Mouse (Mus musculus) forebrain, embryonic 14.5 days (tissue): ENCODE measurements at regions not wholly inside any gene's neighbourhood (a gene's known extent, or its start where the extent isn't known, plus 50 kb on each side); places are given as distances from the start of the nearest gene placed in this dataset.

Experiments used
- ATAC-seq: fragments of 200-750 bp; cut with Nextera tagmentation; 2 replicates; pipeline ENCODE4 v1.8.0; 2017; ENCODE audit warnings: mild to moderate bottlenecking, moderate library complexity
- DNase-seq: peaks from one replicate; pipeline ENCODE4 v3.0.0-alpha.2; 2015; ENCODE audit warnings: low spot score
- H3K27ac ChIP-seq: fragments of 300-500 bp; sonication (generic); 2 replicates; pipeline ENCODE4 v1.5.1; 2014; ENCODE audit warnings: low read depth, mild to moderate bottlenecking, control low read depth, low read length, moderate library complexity
- H3K27me3 ChIP-seq: fragments of 300-500 bp; sonication (generic); replicated peaks from 2 replicates; pipeline ENCODE4 v1.6.1; 2014; ENCODE audit warnings: low read length, control low read depth, mixed read lengths; ENCODE audit not compliant: control insufficient read depth, insufficient read depth
- H3K36me3 ChIP-seq: fragments of 300-500 bp; sonication (generic); 2 replicates; pipeline ENCODE4 v1.6.1; 2014; ENCODE audit warnings: low read length, control low read depth; ENCODE audit not compliant: control insufficient read depth, insufficient read depth
- H3K4me1 ChIP-seq: fragments of 300-500 bp; sonication (generic); 2 replicates; pipeline ENCODE4 v1.6.1; 2014; ENCODE audit warnings: antibody characterized with exemption, low read length, control low read depth; ENCODE audit not compliant: control insufficient read depth, insufficient read depth
- H3K4me2 ChIP-seq: fragments of 300-500 bp; sonication (generic); 2 replicates; pipeline ENCODE4 v1.6.1; 2014; ENCODE audit warnings: mild to moderate bottlenecking, control low read depth, low read length
- H3K4me3 ChIP-seq: fragments of 300-500 bp; sonication (generic); 2 replicates; pipeline ENCODE4 v1.5.1; 2014; ENCODE audit warnings: low read depth, low read length, control low read depth
- H3K9ac ChIP-seq: fragments of 300-500 bp; sonication (generic); 2 replicates; pipeline ENCODE4 v1.6.1; 2014; ENCODE audit warnings: mild to moderate bottlenecking, low read length, control low read depth, moderate library complexity
- H3K9me3 ChIP-seq: fragments of 300-500 bp; sonication (generic); replicated peaks from 2 replicates; pipeline ENCODE4 v1.6.1; 2016; ENCODE audit warnings: low read length, control low read depth, mixed read lengths; ENCODE audit not compliant: control insufficient read depth
- WGBS: fragments of 180-500 bp; shearing (Covaris S2); extraction: QIAGEN DNeasy Blood & Tissue Kit; methylation state at CpG from one replicate; pipeline ENCODE4 v1.1.7; 2014; 5-methylcytosine and 5-hydroxymethylcytosine counted together

DNA sequence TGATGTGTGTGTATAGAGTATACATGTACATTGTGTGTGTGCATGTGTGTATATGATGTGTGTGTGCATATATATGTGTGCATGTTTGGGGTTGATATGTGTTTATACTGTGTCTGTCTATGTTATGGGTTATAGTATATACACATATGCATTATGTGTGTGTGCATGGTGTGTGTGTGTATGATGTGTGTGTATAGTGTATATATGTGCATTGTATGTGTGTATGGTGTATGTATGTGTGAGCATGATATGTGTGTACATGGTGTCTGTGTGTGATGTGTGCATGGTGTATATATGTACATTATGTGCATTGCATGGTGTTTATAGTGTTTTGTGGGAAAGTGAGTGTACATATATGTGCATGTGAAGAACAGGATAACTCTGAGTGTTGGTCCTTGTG is 90.4 kb upstream of the Sp4 start:
- DNase-seq = no peak
- H3K4me3 ChIP-seq = no peak overlapping the region
- no peak overlapping the region for H3K27ac ChIP-seq
- no peaks in the 10 kb centered on the region for H3K36me3 ChIP-seq
- no peak overlapping the region for H3K4me2 ChIP-seq
- no peak for ATAC-seq
- H3K4me1 ChIP-seq = no peaks in the 10 kb centered on the region
- no peaks in the 10 kb centered on the region for H3K9me3 ChIP-seq
- H3K9ac ChIP-seq = no peak overlapping the region
- no peaks in the 10 kb centered on the region for H3K27me3 ChIP-seq

- Histone ChIP-seq H3K4me1 (no peaks in the 10 kb centered on the region), H3K9me3 (no peaks in the 10 kb centered on the region), H3K9ac (no peak overlapping the region), H3K27me3 (no peaks in the 10 kb centered on the region), H3K27ac (no peak overlapping the region), H3K36me3 (no peaks in the 10 kb centered on the region), H3K4me3 (no peak overlapping the region), H3K4me2 (no peak overlapping the region)
- DNase-seq = no peak
- WGBS = 88% methylated on average over 3 of the region's 3 CpGs
- no peak for ATAC-seq
Observed at GRCm38 (mm10) chr12:118381013-118381412, 79.8 kb upstream of the Sp4 start.

- H3K4me1 ChIP-seq = no peaks in the 10 kb centered on the region
- H3K9ac ChIP-seq = no peak overlapping the region
- 12% methylated on average over 5 of the region's 5 CpGs for WGBS
- no peak overlapping the region for H3K27ac ChIP-seq
- ATAC-seq (0 out of 2 replicates have a peak, but pooled peaks have one; percentile 15), DNase-seq (peak; percentile 49)
- no peaks in the 10 kb centered on the region for H3K9me3 ChIP-seq
- H3K27me3 ChIP-seq = no peaks in the 10 kb centered on the region
- no peak overlapping the region for H3K4me3 ChIP-seq
- H3K36me3 ChIP-seq = no peaks in the 10 kb centered on the region
- no peak overlapping the region for H3K4me2 ChIP-seq
Observed at GRCm38 (mm10) chr12:118377898-118378297, 76.7 kb upstream of the Sp4 start.

DNA sequence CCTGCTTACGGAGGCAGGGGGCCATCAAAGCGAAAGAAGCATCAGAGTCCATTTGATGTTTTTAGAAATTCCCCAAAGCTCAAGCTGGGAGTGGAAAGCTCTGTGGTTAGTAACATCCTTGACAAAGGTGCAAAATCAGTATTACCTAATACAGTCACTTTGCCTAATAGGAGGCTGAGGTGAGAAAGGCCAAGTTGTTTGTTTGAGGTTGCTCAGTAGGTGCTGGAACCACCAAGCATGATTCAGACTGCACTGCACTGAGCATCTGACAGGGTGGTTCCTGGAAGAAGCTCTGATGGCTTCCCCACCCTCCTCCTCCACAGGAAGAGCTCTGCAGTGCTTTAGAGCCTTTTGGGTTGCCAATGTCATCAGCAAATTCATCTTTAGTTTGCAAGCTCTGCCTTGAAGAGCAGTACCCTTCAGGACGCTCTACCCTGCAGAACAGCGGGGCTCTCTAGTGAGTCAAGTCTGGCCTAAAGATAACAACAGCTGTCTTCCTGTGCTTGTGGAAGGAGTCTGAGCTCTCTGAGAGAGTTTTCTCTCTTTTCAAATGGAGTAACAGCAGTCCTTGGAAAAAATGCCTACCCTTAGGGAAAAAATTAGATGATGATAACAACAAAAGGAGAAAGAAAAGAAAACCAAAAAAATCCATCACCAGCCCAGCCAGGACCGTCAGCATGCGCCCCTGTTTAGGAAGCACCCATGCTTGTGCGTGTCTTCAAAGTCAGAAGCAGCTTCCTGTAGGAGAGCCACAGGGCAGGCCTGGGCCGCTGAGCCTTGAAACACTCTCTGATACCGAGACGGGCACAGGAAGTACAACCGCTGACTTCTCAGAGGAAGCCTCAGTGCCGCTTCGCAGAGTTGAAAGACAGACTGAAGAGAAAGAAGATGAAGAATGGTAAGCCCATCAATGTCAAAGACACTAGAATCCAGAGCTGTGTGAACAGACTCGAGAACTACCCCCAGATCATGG is 75.6 kb upstream of the Sp4 start:
- 88% methylated on average over 14 of the region's 14 CpGs for WGBS
- no peak overlapping the region for H3K4me2 ChIP-seq
- ATAC-seq (no peak), DNase-seq (no peak)
- no peaks in the 10 kb centered on the region for H3K27me3 ChIP-seq
- H3K4me1 ChIP-seq = no peaks in the 10 kb centered on the region
- H3K36me3 ChIP-seq = no peaks in the 10 kb centered on the region
- no peak overlapping the region for H3K4me3 ChIP-seq
- no peak overlapping the region for H3K27ac ChIP-seq
- H3K9ac ChIP-seq = no peak overlapping the region
- no peaks in the 10 kb centered on the region for H3K9me3 ChIP-seq

DNA sequence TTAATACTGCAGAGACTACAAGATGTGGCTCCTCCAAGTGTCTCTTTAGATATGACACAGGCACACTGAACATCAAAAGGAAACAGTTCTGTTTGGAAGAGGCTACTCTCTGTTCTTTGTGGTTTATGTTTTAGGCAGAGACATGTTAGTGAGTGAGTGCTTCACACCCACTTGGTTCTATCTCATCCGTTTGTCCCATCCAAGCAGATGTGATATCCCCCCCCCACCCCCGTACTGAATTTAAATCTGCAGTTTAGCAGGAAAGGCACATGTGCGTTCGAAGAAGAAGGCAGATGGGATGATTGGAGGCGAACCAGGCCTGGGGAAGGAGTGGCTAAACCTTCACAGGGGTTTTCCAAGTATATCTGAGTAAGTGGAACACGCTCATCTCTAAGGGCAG is 72.0 kb upstream of the Sp4 start:
- WGBS = 90% methylated on average over 6 of the region's 6 CpGs
- no peaks in the 10 kb centered on the region for H3K27me3 ChIP-seq
- H3K9me3 ChIP-seq = no peaks in the 10 kb centered on the region
- no peak overlapping the region for H3K4me3 ChIP-seq
- H3K4me2 ChIP-seq = no peak overlapping the region
- DNase-seq (no peak), ATAC-seq (no peak)
- no peak overlapping the region for H3K27ac ChIP-seq
- no peaks in the 10 kb centered on the region for H3K36me3 ChIP-seq
- H3K9ac ChIP-seq = no peak overlapping the region
- no peaks in the 10 kb centered on the region for H3K4me1 ChIP-seq

DNA sequence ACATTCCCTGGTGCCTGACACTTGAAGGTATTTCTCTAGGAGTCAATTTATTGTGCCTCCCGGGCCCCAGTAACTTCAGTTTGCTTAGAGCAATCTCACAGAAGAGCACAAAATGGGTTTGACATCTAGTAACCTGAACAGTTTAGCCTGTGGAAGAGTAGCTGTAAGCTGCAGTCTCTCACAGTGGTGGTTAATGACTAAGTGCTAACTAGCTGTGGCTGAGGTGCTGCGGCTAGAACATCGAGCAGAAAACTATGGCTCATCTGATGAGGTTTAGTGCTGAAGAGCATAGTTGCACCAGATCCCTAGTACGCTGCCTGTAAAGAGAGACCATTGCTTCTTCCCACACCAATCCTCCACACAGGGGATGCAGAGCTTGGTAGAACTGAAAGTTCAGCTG is 70.7 kb upstream of the Sp4 start:
- WGBS = 95% methylated on average over 4 of the region's 4 CpGs

GRCm38 (mm10) chr12:118367307-118368076 is 66.3 kb upstream of the Sp4 start:
- Histone ChIP-seq H3K9me3 (no peaks in the 10 kb centered on the region), H3K9ac (no peak overlapping the region), H3K27me3 (no peaks in the 10 kb centered on the region), H3K4me2 (no peak overlapping the region), H3K4me3 (no peak overlapping the region), H3K4me1 (no peaks in the 10 kb centered on the region), H3K36me3 (no peaks in the 10 kb centered on the region), H3K27ac (no peak overlapping the region)
- 88% methylated on average over 10 of the region's 10 CpGs for WGBS
- DNase-seq (no peak), ATAC-seq (no peak)

More for the DNA sequence above, 70.7 kb upstream of the Sp4 start:
- ATAC-seq (no peak), DNase-seq (no peak)
- no peak overlapping the region for H3K9ac ChIP-seq
- H3K4me1 ChIP-seq = no peaks in the 10 kb centered on the region
- no peak overlapping the region for H3K4me2 ChIP-seq
- no peak overlapping the region for H3K4me3 ChIP-seq
- no peak overlapping the region for H3K27ac ChIP-seq
- H3K27me3 ChIP-seq = no peaks in the 10 kb centered on the region
- H3K9me3 ChIP-seq = no peaks in the 10 kb centered on the region
- H3K36me3 ChIP-seq = no peaks in the 10 kb centered on the region

DNA sequence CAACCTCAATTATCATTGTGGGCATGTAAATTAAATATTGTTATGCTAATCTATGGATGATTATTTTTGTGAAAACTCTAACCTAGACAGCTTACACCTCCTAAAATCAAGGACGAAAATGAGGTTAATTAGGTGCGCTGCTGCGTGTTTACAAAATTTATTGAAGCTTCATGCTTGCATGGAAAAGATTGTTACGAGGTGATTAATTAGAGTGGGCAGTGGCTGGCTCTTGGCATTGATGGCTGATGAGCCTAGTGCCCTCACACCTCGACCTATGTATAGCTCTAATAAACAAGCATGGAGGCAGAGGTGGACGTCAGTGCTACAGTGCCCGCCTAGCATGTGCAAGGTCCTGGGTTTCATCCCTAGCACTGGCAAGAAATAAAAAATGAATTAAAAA is 51.6 kb upstream of the Sp4 start:
- no peaks in the 10 kb centered on the region for H3K36me3 ChIP-seq
- ATAC-seq = no peak
- DNase-seq = no peak
- no peaks in the 10 kb centered on the region for H3K4me1 ChIP-seq
- no peaks in the 10 kb centered on the region for H3K27me3 ChIP-seq
- H3K9ac ChIP-seq = no peak overlapping the region
- no peak overlapping the region for H3K27ac ChIP-seq
- no peaks in the 10 kb centered on the region for H3K9me3 ChIP-seq
- H3K4me3 ChIP-seq = no peak overlapping the region
- no peak overlapping the region for H3K4me2 ChIP-seq
- WGBS = 36% methylated on average over 7 of the region's 7 CpGs

GRCm38 (mm10) chr12:118351421-118351820 is 50.2 kb upstream of the Sp4 start:
- ATAC-seq (no peak), DNase-seq (no peak)
- Histone ChIP-seq H3K4me1 (no peaks in the 10 kb centered on the region), H3K36me3 (no peaks in the 10 kb centered on the region), H3K27me3 (no peaks in the 10 kb centered on the region), H3K9ac (no peak overlapping the region), H3K27ac (no peak overlapping the region), H3K4me2 (no peak overlapping the region), H3K9me3 (no peaks in the 10 kb centered on the region), H3K4me3 (no peak overlapping the region)
